Mouse (Mus musculus) heart, adult 2 months (tissue): ENCODE data around the gene Khnyn. TPM values are rescaled to one million over a fixed set of nuclear protein-coding genes. Genes with fewer than 3 reads are reported as not detected.

Experiments
- DNase-seq, 2 experiments: peaks; one replicate each; pipeline ENCODE4 v3.0.0; 2021
- H3K27ac ChIP-seq: fragments of 200-600 bp; 2 replicates; pipeline ENCODE4 v1.8.1; 2022
- H3K27me3 ChIP-seq: fragments of 200-500 bp; 2 replicates; pipeline ENCODE4 v1.6.1; 2012; ENCODE audit warnings: mild to moderate bottlenecking, low read length, inconsistent platforms, mixed read lengths; ENCODE audit not compliant: control insufficient read depth, insufficient read depth
- H3K36me3 ChIP-seq: fragments of 200-500 bp; 2 replicates; pipeline ENCODE4 v1.6.1; 2012; ENCODE audit warnings: low read length, inconsistent platforms; ENCODE audit not compliant: control insufficient read depth, insufficient read depth
- H3K4me1 ChIP-seq: fragments of 200-500 bp; 2 replicates; pipeline ENCODE4 v1.6.1; 2011; ENCODE audit warnings: low read length; ENCODE audit not compliant: control insufficient read depth, insufficient read depth
- H3K4me3 ChIP-seq: fragments of 200-600 bp; 2 replicates; pipeline ENCODE4 v1.8.1; 2022
- H3K79me2 ChIP-seq: fragments of 200-500 bp; replicated peaks from 2 replicates; pipeline ENCODE4 v1.6.1; 2012; ENCODE audit warnings: mild to moderate bottlenecking, inconsistent platforms, low read length, moderate library complexity, mixed read lengths; ENCODE audit not compliant: control insufficient read depth, insufficient read depth
- H3K9ac ChIP-seq: fragments of 200-500 bp; 2 replicates; pipeline ENCODE4 v1.6.1; 2012; ENCODE audit warnings: low read depth, mild to moderate bottlenecking, control low read depth, inconsistent platforms, low read length, mixed read lengths
- CTCF ChIP-seq: fragments of 200-600 bp; IDR thresholded peaks from 2 replicates; pipeline ENCODE4 v1.8.1; 2022; ENCODE audit warnings: antibody characterized with exemption, mild to moderate bottlenecking, moderate library complexity
- EP300 ChIP-seq: fragments of 200-500 bp; IDR thresholded peaks from 2 replicates; pipeline ENCODE4 v1.6.1; 2011; ENCODE audit warnings: low read depth, low read length, control low read depth; ENCODE audit not compliant: insufficient read depth
- POLR2A ChIP-seq: fragments of 200-500 bp; IDR thresholded peaks from 2 replicates; pipeline ENCODE4 v1.6.1; 2011; ENCODE audit warnings: mild to moderate bottlenecking, low read depth, low read length, control low read depth; ENCODE audit not compliant: insufficient read depth
- WGBS: fragments of 180-500 bp; shearing (Covaris S2); methylation state at CpG from one replicate; pipeline ENCODE4 v1.1.7; 2018; 5-methylcytosine and 5-hydroxymethylcytosine counted together
- intact Hi-C: fragments of 180-260 bp; cut with DNase I; formaldehyde crosslinking; loops from one replicate; pipeline ENCODE4 v1.15.1; 2025
- polyA plus RNA-seq: library from polyadenylated mRNA; depleted of rRNA; stranded (reverse); fragments of >200 nt; gene quantifications from 2 replicates; pipeline ENCODE4 v1.2.3, GENCODE M21; 2012
- total RNA-seq, 2 experiments: library from RNA; stranded (reverse); gene quantifications; 2 replicates each; pipeline ENCODE4 v1.2.3; 2021

Khnyn gene
- total and polyA plus RNA-seq, 3 experiments: 8.8 to 11.6 (median 9.3) TPM

DNA sequence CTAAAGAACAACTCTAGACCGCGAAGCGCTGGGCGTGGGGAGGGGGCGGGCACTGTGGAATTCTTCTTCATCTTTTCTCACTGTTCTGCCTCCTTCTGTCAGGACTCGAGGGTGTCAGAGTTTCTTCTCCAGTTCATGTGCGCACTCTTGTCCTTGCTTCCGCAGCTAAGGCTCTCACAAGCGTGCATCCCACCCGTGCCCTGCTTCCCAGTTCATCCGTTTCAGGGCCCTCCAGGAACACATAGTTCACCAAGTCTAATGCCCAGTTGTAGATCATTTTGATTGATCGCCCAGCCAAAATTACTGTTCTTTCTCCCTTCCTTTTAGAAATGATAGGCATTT, 15.6 kb downstream of the Khnyn start:
- intact Hi-C loops: no loop called here
- 5% methylated on average over 12 of the region's 12 CpGs for WGBS

DNA sequence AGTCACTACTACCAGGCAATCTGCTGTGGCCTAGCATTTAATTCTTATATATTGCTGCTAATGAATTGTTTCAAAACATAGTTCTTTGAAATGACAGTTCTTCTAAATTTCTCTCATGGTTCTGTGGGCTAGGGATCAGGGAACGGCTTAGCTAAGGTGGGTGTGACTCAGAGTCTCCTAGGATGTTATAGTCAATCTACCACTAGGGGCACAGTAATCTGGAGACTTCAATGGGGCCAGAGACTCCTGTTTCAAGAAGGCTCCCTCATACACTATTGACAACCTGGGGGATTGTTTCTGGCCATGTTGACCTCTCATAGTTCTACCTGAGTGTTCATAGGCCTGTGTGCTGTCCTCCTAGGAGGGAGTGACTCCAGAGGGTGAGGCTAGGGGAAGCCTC, 20.8 kb downstream of the Khnyn start:
- no peak for DNase-seq
- H3K36me3 ChIP-seq: no peaks in the 10 kb centered on the region
- intact Hi-C loops: no loop called here
- no peak overlapping the region for H3K9ac ChIP-seq
- H3K27ac ChIP-seq: no peak overlapping the region
- WGBS: 10% methylated on average over 1 of the region's 1 CpGs
- H3K27me3 ChIP-seq: no peaks in the 10 kb centered on the region
- TF ChIP-seq EP300: no peak
- TF ChIP-seq CTCF: peak; percentile 45
- no peak overlapping the region for H3K4me3 ChIP-seq
- H3K79me2 ChIP-seq: no peaks in the 10 kb centered on the region
- no peaks in the 10 kb centered on the region for H3K4me1 ChIP-seq

More for the DNA sequence above, 15.6 kb downstream of the Khnyn start:
- TF ChIP-seq EP300 (no peak), CTCF (no peak), POLR2A (peak; percentile 1; the same call in 1 of the 2 replicates)
- Histone ChIP-seq H3K27me3 (no peaks in the 10 kb centered on the region), H3K9ac (peak overlapping the region; percentile 87), H3K27ac (peak overlapping the region; percentile 89), H3K36me3 (no peaks in the 10 kb centered on the region), H3K4me1 (peaks cover 1% of the 10 kb centered on the region; the same call in 1 of the 2 replicates), H3K79me2 (no peaks in the 10 kb centered on the region), H3K4me3 (peak overlapping the region; percentile 62)
- DNase-seq: no peak

GRCm38 (mm10) chr14:55913406-55913805, 28.7 kb downstream of the Khnyn start:
- no peak for DNase-seq
- intact Hi-C loops: no loop called here
- Histone ChIP-seq H3K4me3 (no peak overlapping the region), H3K27ac (no peak overlapping the region), H3K27me3 (no peaks in the 10 kb centered on the region), H3K79me2 (no peaks in the 10 kb centered on the region), H3K4me1 (no peaks in the 10 kb centered on the region), H3K36me3 (no peaks in the 10 kb centered on the region), H3K9ac (no peak overlapping the region)
- WGBS: 44% methylated on average over 4 of the region's 4 CpGs
- TF ChIP-seq EP300 (no peak), POLR2A (no peak), CTCF (no peak)

DNA sequence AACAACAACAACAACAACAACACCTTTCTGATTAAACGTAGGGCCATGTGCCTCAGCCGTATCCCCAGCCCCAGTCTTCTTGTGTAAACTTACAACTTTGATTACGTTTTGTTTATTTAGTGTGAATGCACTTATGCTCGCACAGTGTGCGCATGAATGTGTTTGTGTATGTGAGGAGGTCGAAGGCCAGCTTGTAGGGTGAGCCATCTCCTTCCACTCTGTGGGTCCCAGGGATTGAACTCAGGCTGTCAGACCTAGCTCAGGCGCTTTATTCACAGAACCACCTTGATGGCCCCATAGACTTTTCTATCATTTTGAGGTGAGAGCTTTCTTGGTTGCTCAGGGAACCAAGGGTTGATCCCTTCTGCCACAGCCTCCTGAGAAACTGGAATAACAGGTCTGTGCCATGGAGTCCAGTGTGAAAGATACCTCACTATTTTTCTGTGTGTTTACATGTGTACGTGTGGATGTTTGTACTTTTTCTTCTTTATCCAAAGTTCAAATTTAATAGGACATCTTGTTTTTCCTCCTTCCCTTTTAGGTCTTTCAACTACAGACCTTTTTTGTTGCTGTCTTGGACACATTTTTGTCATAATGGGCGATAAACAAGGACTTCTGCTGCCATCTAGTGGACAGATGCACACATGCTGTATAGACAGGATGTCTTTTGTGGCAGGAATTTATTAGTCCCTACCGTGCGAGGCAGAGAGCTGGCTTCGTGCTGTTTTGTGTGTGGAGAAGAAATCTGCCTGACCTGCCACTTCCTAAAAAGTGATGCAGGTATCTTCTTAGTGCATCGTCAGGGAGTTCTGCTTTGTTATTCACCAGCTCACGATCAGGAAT, 33.7 kb downstream of the Khnyn start:
- intact Hi-C loops: loop anchor here (1.0 to 5.0 kb wide), 3 partner anchors 44 to 136 kb away; partner anchors contain the start of gene Adcy4
- Histone ChIP-seq H3K4me3 (no peak overlapping the region), H3K27ac (no peak overlapping the region), H3K9ac (no peak overlapping the region), H3K27me3 (no peaks in the 10 kb centered on the region), H3K4me1 (no peaks in the 10 kb centered on the region), H3K36me3 (no peaks in the 10 kb centered on the region), H3K79me2 (no peaks in the 10 kb centered on the region)
- no peak for TF ChIP-seq POLR2A
- peak; percentile 94 for TF ChIP-seq CTCF
- whole genome bisulfite sequencing: 34% methylated on average over 14 of the region's 14 CpGs
- DNase-seq: peak; percentile 49 to 59

DNA sequence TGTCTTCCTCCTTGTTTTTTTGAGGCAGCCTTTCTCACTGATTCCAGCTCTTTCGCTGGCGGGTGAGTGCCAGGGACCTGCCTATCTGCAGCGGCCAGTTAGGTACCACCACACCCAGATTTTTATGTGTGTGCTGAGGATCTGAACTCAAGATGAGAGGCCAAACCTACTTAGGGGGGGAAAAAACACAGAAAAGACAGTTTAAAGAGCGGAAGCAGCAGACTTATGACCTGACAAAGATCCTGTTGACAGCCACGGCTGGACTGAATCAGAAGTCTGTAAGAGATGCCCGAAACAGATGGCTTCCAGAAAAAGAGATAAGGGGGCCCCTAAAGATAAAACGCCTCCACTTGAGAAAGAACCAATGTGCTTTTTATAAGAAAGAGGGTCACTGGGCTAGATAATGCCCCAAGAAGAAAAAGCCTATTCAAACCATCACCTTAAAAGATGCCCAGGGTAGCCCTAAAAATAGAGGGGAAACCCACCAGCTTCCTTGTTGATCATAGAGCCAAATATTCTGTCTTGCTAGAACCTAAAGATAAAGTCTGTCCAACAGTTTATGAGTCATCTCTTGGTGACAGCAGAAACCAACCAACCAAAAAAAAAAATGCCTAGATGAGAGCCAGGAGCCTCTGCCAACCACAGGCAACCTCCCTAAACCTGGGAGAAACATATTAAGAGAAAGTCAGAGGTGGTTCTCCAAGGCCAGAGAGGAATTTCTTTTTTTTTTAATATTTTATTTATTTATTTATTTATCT, 37.9 kb downstream of the Khnyn start:
- no peaks in the 10 kb centered on the region for H3K27me3 ChIP-seq
- intact Hi-C loops: no loop called here
- H3K79me2 ChIP-seq: no peaks in the 10 kb centered on the region
- no peak for DNase-seq
- H3K4me1 ChIP-seq: no peaks in the 10 kb centered on the region
- H3K36me3 ChIP-seq: no peaks in the 10 kb centered on the region
- TF ChIP-seq CTCF (no peak), POLR2A (no peak), EP300 (no peak)
- no peak overlapping the region for H3K4me3 ChIP-seq
- 28% methylated on average over 7 of the region's 7 CpGs for WGBS
- H3K27ac ChIP-seq: no peak overlapping the region
- H3K9ac ChIP-seq: no peak overlapping the region

DNA sequence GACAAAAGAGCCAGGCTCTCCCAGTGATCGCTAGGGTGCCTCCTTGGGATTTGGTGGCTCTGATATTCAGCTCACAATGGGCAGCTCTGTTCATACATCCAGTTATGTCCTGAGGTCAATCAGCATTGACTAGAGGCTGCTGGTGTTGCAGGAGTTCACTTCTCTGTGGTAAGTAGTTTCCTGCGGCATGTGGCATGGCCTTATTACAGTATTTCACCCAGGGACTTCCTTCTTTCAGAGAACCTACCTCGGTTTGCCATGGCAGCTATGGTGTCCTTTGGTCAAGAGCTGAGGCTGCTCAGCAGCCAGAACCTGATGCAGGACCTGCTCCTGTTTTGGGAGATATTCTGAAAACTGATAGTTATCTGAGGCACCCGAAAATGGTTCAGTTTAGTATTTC, 42.1 kb downstream of the Khnyn start:
- Histone ChIP-seq H3K79me2 (no peaks in the 10 kb centered on the region), H3K9ac (no peak overlapping the region), H3K4me1 (no peaks in the 10 kb centered on the region), H3K36me3 (no peaks in the 10 kb centered on the region), H3K4me3 (no peak overlapping the region), H3K27ac (no peak overlapping the region), H3K27me3 (no peaks in the 10 kb centered on the region)
- intact Hi-C loops: no loop called here
- DNase-seq: no peak
- no peak for TF ChIP-seq CTCF
- no peak for TF ChIP-seq EP300
- no peak for TF ChIP-seq POLR2A
- 84% methylated on average over 4 of the region's 4 CpGs for WGBS
